Mouse (Mus musculus) ovary, postnatal 36 days (tissue): ENCODE data around the gene Thoc7.
"Not testable (repeated sequence)": the region's sequence is repeated elsewhere in the genome, so short reads cannot be mapped to it uniquely, and the experiment has no call there.

ENCODE experiments used
- DNase-seq: peaks from one replicate; pipeline ENCODE4 v3.0.0; 2022; ENCODE audit warnings: low spot score, mixed read lengths

Gene Thoc7

DNA sequence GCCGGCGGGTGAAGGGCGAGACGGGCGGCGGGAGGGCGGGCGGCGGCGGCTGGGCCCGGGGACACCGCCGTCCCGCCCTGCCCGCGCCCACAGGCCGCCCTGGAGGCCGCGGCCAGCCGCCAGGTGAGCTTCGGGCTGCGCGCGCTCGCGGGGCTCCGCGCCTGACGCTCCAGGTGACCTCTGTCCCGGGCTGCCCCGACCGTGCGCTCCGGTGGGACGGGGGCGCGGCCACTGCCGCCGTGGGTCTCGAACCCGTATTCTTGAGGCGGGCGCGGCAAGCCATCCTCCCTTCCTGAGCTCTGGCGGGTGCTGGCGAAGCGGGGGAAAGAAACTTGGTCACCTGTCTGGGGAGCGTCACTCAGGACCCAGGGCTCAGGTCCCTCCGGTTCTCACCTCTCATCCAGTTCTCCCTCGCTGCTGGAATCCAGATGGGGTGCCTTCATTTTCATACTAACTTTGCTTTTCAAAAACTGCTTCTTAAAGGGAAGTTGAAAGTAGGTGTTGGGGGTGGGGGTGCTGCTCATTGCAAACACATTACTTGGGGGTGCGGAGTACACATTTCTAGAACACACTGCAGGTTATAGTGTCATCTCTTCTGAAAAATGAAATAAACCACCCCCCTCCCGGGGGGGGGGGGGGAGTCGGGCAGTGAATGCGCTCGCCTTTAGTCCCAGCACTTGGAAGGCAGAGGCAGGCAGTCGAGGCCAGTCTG is at the start of gene Thoc7, which contains the start of gene Atxn7:
Gene Thoc7 (minus strand): TSS at position 452 of the 712 bp plus-strand sequence.
Gene Atxn7 (plus strand): TSS at position 40 of the 712 bp plus-strand sequence.
- peak; percentile 51 for DNase-seq

DNA sequence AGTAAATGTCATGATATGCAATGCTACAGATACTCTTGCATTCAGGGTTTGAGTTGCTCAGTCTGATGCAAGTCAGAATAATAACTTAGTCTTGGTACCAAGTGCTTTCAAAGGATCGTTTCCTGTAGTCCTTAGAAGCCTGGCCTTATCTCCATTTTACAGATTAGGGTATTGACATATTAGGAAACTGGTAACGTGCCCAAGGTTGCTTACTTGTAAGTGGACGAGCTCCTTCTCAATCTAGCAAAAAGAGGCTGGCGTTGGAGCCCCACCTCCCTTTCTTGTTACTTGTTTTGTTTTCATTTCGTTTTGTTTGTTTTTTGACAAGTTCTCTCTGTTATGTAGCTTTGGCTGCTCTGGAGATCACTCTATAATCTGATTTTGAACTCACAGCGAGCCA is 48.1 kb upstream of the Thoc7 start:
- DNase-seq = no peak

DNA sequence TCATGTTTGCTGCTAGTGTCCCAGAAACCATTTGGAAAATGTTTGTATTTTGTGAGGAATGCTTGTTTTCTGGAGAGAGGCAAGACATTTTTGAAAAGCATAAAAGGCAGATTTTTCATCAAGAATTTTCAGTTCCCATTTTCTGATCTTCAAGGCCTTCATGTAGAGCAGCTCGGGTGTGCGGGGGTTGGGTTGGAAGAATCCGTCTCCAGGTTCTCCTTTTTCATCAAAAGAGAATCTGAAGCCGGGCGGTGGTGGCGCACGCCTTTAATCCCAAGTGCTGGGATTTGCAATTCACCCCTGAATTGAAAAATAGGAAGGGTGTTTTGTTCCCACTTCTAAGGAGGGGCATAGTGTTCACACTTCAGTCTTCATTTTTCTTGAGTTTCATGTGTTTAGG is 41.1 kb upstream of the Thoc7 start:
- no peak for DNase-seq

DNA sequence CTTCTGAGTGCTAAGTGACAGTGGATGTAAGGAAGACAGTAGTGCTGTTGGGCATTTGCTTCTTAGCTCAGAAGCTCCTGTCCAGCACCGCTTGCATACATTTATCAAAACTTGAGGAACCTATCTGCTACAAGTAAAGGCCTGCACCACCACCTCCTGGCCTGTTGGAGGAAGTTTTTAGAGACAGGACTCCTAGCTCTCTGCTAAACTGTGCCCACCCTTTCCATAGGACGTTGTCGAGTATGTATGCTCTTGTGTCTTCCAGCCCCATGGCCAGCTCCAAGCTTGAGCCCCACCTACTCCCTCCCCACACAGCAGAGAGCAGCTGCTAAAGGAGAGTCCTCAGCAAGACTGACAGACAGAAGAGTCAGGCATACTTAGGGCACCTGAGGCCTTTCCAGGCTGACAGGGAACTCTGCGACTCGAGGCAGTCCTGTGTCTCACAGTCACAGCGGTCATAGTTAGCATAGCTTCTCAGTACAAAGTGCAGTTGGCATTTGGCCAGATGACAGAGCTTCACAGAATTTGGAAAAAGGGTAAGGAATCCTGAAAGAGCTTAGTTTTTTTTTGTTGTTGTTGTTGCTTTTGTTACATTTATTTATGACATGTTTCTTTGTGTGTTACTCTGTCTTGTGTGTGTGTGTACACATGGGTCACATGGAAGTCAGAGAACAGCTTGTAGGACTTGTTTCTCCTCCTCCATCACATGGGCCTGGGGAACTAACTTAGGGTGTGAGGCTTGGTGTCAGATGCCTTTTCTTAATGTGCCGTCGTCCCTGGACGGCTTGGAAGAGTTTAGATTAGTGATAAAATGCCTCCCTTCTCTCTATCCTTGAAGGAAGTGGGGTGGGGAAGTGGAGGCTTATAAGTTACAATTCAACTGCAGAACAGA is 33.8 kb upstream of the Thoc7 start:
- no peak for DNase-seq

DNA sequence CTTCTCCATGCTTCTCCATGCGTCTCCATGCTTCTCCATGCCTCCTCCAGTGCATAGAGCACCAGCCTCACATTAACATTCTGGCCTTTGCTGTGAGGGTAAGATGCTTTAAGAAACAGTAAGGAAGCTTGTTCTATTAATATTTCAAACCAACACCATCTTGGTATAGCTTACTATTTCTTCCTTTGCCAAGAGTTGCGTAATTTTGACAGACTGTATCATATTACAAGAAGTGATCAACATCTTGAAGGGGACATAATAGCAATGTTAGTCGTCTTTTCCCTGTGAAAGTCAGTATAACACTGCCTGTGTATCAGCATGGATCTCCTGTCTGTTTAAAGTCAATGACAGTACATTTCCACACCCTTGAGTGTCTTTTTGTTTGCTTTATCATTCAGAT is 29.1 kb upstream of the Thoc7 start:
- DNase-seq = no peak

DNA sequence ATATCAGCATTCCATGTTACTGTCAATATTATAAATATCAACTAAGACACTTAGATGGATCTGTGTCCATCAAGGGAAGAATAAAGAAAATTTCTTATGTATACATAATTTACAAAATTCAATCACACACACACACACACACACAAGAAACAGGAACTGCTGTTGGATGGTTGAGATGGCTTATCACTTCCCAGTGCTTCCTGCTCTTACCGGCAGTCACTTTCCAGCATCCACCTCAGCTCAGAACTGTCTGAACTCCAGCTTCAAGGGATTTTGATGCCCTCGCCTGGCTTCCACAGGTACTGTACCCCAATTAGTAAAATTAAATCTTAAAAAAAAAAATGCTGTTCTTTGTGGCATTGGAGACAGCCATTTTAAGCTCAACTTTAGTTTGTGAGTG is 26.7 kb upstream of the Thoc7 start:
- DNase-seq = no peak

DNA sequence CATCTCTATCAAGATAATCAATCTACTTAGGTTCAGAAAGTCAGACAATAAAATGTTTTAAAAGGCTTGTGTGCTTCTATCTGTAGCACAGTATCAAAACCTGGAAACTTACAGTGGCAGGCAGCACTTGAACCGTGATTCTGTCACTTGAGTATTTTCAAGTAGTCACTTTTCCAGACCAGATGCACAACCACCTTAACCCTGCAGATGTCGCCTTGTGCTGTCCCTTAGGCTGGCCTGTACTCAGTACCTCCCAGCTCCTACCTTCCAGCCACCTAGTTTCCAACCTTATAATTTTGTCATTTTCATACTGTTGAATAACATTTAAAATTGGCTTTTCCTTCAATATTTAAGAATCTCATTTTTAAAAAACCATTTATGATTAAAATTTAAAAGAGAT is 20.5 kb upstream of the Thoc7 start:
- DNase-seq = no peak

DNA sequence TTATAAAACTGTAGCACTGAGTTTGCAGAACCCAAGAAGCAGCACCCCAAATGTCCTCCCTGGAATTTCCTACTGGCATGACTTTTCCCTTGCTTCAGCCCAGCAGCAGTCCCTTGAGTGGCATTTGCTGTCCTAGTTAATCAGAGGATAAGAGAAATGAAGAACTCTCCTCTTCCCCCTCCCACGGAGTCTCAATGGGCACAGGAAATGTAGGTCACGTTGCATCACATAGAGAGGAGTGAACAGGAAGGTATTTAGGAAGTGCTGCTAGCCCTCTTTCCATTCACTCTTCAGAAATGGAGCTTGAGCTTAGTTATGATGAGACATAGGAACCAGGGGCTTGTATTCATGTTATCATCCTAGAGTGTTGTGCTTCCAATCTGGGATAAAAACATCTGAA is 19.6 kb upstream of the Thoc7 start:
- DNase-seq = no peak

DNA sequence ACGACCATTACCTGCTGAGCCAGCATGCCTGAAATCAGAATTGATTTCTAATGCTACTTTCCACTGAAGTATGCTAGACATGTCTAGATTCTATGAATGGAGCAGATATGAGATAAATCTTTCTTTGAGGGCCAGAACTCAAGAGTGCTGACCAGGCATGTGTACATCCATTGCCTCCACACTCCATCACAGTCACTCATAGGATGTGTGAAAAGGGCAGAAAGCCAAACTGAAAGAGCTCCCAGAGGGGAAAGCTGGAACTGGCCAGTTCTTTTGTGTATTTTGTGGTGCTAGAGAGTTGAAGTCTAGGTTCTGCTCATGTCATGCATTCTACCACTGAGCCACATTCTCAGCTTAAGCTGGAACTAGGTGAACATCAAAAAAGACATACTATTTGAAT is 15.8 kb upstream of the Thoc7 start:
- no peak for DNase-seq

DNA sequence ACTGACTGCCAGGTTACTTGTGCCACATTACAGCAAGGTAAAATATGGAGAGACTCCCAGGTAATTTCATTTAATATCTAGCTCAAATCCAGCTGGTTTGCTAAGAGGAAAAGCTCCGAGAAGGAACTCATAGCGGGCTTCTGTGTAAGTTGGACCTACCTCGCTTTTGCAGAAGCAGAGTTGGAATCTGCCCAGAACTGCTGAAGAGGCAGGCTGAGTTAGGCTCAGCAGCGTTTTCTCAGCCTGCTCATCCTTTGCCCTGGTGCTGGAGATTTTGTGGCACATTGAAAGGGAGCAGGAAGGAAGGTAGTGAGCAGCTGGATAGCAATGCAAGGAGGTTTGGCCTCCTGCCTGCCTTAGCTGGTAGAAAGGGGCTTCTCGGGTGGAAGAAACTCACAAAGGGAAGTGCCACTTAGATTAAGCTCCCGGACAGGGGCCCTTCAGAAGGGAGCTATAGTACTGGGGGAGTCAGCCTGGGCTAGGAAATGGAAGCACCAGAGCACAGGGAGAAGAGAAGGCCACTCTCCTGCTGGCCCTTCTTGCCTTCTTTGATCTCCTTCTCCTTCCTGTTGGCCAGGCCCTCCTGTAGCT is 10.1 kb upstream of the Thoc7 start:
- DNase-seq = no peak

DNA sequence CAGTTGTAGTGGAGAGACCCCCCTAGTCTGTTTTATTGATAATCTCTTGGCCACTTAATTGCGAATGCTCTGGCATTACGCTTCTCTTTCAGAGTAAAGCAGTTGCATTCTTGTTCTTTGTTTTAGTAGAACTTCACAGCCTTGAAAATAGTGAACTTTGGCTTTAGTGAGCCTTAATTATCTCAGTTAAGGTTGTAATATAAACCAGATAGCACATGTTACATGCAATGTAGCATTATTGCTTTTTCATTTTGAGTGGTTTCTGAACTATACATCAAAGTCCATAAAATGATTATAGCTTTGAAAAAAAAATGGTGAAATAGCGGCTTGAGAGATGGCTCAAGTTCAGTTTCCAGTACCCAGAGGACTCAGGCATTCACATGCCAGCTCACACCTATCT is 8.9 kb upstream of the Thoc7 start:
- DNase-seq = no peak

DNA sequence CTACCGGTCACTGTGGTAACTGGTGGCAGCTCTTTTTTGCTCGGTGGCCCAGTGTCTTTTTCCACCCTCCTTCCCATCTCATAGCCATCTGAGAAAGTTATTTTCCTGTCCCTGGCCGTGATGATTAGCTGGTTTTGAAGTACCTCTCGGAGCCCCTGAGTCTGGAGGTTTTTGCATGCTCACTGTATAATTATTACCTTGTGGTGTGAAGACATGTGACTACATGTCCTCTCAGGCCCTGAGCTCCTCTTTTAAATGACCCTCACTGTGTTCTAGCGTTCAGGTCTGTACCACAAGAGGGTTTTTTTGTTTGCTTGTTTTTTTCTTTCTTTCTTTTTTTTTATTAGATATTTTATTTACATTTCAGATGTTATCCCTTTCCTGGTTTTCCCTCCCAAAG is 6.8 kb upstream of the Thoc7 start:
- no peak for DNase-seq

DNA sequence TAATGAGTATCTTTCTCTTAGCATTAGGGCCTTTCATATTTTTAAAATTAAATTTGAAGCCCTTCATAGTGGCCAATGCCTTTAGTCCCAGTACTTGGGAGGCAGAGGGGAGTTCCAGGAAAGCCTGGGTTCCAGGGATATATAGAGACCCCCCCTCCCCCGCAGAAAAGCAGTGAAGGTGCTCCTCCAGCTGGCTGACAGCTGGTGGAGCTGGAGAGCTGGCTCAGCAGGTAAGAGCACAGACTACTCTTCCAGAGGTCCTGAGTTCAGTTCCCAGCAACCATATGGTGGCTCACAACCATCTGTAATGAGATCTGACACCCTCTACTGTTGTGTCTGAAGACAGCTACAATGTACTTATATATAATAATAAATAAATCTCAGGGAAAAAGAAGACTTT is 6.0 kb upstream of the Thoc7 start:
- DNase-seq = no peak

DNA sequence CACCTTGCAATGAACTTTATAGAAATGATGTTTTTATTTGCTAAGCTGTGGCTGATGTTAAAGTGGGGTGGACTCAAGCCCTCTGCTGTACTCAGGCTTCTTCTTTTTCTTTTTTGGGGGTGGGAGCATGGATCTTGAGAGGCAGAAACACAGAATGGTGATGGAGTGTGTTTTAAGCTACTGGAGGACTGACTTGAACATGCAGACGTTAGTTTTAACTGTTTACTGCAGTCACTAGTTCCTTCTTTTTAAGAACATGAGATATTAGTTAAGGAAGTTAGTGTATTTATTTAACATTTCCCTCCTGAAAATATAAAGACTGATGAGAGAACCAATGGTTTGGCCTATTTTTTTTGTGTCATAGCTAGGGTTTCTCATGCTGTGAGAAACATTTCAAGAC is 1.9 kb upstream of the Thoc7 start:
- no peak for DNase-seq

DNA sequence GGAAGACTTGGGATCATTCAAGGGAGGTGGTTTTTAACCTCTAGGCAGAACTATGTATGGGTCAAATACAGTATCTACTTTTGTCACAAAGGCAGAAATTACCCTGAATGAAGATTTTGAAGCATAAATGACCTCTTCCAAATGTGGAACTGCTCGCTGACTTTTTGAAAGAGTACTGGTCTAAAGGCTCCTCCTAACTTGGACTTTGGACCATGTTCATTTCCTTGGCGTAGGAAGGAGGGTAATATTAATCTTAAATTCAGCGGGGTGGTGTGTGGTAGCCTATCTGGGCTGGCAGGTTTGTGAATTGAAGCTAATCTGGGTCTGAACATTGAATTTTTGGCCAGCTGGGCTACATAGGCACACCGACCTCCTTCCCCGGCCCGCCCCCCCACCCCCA is 824 bp upstream of the Thoc7 start:
- DNase-seq = no peak

DNA sequence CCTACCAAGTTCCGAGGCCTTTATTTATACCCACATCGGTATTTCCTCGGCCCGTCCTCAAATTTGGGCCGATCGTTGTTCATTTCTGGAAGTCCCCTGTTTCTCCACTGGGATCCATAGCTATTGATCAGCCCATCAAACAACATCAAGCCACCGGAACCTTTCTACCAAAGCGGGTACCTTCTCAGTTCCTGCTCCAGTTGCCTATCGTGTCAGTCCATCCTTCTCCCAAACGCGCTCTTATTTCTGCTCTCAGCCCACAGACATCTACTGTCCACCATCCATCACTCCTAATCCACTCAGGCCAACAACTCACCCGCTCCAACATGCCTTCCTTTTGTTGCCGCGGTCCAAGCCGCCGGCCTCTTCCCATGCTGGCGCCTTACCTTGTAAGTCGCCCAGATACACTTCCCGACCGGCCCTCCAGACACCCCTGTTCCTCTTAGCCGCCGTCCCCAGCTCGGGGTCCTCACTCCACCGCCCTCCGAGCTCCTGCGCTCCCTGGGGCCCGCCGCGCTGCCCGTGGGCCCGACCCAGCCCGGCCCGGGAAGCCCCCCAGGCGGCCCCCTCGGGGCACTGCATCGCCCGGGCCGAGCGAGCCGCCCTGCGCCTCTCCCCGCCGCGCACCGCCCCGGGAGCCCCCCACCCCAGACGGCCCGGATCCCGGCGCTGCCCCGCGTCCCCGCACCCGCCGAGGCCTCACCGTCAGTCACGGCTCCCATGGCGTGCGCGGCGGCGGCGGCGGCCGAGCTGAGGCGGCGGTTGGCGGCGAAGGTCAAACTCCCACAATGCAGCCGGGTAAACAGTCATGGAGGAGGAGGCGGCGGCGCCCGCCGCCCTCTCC is 948 bp downstream of the Thoc7 start:
- DNase-seq = peak; percentile 69

DNA sequence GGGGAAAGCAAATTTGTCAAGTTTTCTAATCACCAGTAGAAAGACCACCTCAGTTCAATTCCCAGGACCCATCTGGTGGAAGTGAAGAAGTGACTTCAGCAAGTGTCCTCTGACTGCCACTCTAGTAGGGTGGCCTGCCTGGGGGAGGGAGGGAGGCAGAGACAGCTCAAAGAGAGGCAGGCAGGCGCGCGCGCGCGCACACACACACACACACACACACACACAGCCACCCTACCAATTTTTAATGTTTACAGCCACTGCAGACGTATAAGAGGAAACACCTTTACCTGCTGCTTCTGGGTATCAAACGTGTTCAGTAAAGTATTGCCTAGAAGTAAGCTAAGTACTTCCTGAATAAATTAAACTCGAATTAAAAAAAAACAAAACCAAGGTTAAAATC is 1.6 kb downstream of the Thoc7 start:
- DNase-seq = peak; percentile 16

DNA sequence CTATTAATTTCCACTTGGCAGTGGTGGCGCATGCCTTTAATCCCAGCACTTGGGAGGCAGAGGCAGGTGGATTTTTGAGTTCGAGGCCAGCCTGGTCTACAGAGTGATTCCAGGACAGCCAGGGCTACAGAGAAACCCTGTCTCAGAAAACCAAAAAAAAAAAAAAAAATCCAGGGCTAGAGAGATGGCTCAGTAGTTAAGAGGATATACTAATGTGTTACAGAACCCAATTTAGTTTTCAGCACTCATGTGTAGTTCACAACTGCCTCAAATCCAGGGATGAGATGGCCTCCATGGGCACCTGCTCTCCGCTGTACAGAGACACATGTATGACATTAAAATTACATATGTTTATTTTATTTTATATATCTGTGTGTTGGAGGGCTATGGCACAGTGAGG is 9.5 kb downstream of the Thoc7 start:
- DNase-seq = not testable (repeated sequence)

DNA sequence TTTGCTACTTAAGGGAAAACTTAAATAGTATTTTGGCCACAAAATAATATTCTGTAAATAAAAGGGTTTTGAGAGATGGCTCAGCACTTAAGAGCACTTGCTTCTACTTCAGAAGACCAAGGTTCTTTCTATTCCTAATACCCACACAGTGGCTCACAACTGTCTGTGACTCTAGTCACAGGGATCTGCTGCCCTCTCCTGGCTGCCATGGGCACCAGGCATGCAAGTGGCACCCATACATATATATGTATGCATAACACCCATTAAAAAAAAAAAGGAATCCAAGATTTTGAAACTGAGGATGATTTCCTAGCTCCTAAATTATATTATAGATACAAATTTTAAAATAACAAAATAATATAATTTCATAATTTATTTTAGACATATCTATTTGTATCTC is 11.3 kb downstream of the Thoc7 start:
- peak; percentile 7 for DNase-seq

DNA sequence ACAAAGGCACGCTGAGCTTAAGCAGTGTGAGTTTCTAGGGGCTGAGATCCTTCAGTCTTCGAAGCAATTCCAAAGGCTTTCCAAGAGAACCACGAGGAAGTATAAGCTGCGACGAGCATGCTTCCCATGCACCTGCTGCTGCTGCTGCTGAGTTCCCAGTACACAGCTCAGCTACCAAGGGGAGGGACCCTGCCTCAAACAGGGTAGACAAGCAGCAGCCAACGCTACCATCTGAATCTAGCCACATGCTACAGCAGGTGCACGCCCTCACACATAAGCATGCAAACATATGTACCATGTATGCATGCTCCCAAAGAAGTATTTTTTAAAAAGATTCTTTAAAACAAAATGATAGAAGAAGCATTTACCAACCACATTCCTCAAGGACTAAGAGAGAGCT is 13.3 kb downstream of the Thoc7 start:
- DNase-seq = no peak

DNA sequence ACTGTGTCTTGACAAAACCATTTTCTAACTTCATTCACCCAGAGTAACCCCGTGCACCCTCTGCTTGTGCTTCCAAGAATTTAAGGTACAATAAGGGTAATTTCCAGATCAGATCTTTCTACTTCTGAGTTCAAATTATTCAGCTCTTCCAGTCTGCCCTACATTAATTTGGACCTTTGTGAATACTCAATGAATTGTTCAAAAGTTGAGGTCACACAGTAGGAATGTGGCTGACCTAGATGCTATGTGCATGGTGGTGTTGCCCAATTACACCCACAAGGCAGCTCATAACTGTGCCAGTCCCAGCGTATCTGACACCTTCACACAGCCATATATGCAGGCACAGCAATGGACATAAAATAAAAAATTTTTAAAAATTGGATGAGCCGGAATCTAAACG is 17.0 kb downstream of the Thoc7 start:
- DNase-seq = no peak

DNA sequence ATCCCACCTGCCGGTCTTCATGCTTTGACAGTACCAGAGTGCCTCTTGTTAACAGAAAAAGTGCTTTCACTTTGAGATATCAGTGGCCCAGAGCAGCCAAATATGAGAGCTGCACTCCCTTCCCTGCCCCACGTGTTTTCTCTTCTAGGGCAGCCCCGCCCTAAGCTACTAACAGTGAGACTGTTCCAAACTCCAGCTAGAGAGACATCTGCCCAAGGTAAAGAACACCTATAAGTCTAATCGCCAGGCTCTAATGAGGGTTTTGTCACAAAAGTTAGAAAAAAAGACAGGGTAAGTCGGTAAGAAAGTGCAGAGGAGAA is 27.6 kb downstream of the Thoc7 start:
- DNase-seq = no peak
